Mouse (Mus musculus) adrenal gland, adult 8-10 months (tissue): Measurements from ENCODE around the gene Cnih1. TPM values are rescaled to one million over a fixed set of nuclear protein-coding genes. Genes with fewer than 3 reads are reported as not detected.
"Not testable (repeated sequence)": the region's sequence is repeated elsewhere in the genome, so short reads cannot be mapped to it uniquely, and the experiment has no call there.

ENCODE experiments used
- DNase-seq: peaks from one replicate; pipeline ENCODE4 v3.0.0; 2022
- total RNA-seq, 4 experiments: library from RNA; stranded (reverse); gene quantifications; 2 replicates each; pipeline ENCODE4 v1.2.4; 2022

Gene Cnih1
- total RNA-seq: 100 to 1,000 TPM; 106 to 135 (median 109) TPM

GRCm38 (mm10) chr14:46787787-46788504 lies at the start of gene Cnih1:
Gene Cnih1 (minus strand): TSS chr14:46788411.
- DNase-seq: peak; percentile 87

GRCm38 (mm10) chr14:46832354-46833272 lies 44.4 kb upstream of the Cnih1 start:
- no peak for DNase-seq

- peak; percentile 97 for DNase-seq
Measured at GRCm38 (mm10) chr14:46831837-46832333, 43.7 kb upstream of the Cnih1 start, which contains the start of gene Cgrrf1. Gene Cgrrf1 (plus strand): TSS chr14:46832125.

- no peak for DNase-seq
Measured at GRCm38 (mm10) chr14:46831295-46831694, 43.1 kb upstream of the Cnih1 start.

- no peak for DNase-seq
Measured at GRCm38 (mm10) chr14:46827430-46827829, 39.2 kb upstream of the Cnih1 start.

GRCm38 (mm10) chr14:46823996-46824395 lies 35.8 kb upstream of the Cnih1 start:
- DNase-seq: no peak

- peak; percentile 92 for DNase-seq
Measured at GRCm38 (mm10) chr14:46821873-46822716, 33.9 kb upstream of the Cnih1 start, which contains the start of gene Gmfb. Gene Gmfb (minus strand): TSS chr14:46822242.

- DNase-seq: peak; percentile 31
Measured at GRCm38 (mm10) chr14:46821271-46821872, 33.2 kb upstream of the Cnih1 start.

- not testable (repeated sequence) for DNase-seq
Measured at GRCm38 (mm10) chr14:46819961-46820360, 31.8 kb upstream of the Cnih1 start.

- no peak for DNase-seq
Measured at GRCm38 (mm10) chr14:46818743-46819142, 30.5 kb upstream of the Cnih1 start.

GRCm38 (mm10) chr14:46816916-46817622 lies 28.9 kb upstream of the Cnih1 start:
- DNase-seq: no peak

- no peak for DNase-seq
Measured at GRCm38 (mm10) chr14:46815640-46816039, 27.4 kb upstream of the Cnih1 start.

- no peak for DNase-seq
Measured at GRCm38 (mm10) chr14:46807927-46808326, 19.7 kb upstream of the Cnih1 start.

- no peak for DNase-seq
Measured at GRCm38 (mm10) chr14:46806186-46806585, 18.0 kb upstream of the Cnih1 start.

- no peak for DNase-seq
Measured at GRCm38 (mm10) chr14:46803791-46804190, 15.6 kb upstream of the Cnih1 start.

GRCm38 (mm10) chr14:46803259-46803658 lies 15.0 kb upstream of the Cnih1 start:
- DNase-seq: no peak

- no peak for DNase-seq
Measured at GRCm38 (mm10) chr14:46800684-46801345, 12.6 kb upstream of the Cnih1 start.

- DNase-seq: peak; percentile 81
Measured at GRCm38 (mm10) chr14:46794157-46794556, 5.9 kb upstream of the Cnih1 start.

- no peak for DNase-seq
Measured at GRCm38 (mm10) chr14:46790723-46791122, 2.5 kb upstream of the Cnih1 start.

- DNase-seq: no peak
Measured at GRCm38 (mm10) chr14:46790303-46790702, 2.1 kb upstream of the Cnih1 start.
